Mouse (Mus musculus) forebrain, embryonic 13.5 days (tissue): Measurements from ENCODE around the gene Mtmr12. TPM values are rescaled to one million over a fixed set of nuclear protein-coding genes. Genes with fewer than 3 reads are reported as not detected.

ENCODE experiments used
- ATAC-seq: fragments of 200-750 bp; cut with Nextera tagmentation; 2 replicates; pipeline ENCODE4 v1.8.0; 2017
- H3K27ac ChIP-seq: fragments of 300-500 bp; sonication (generic); 2 replicates; pipeline ENCODE4 v1.5.1; 2015; ENCODE audit warnings: inconsistent platforms, mild to moderate bottlenecking, moderate library complexity
- H3K27me3 ChIP-seq: fragments of 300-500 bp; sonication (generic); 2 replicates; pipeline ENCODE4 v1.6.1; 2015; ENCODE audit warnings: mild to moderate bottlenecking, inconsistent platforms
- H3K36me3 ChIP-seq: fragments of 300-500 bp; sonication (generic); 2 replicates; pipeline ENCODE4 v1.6.1; 2015; ENCODE audit warnings: mild to moderate bottlenecking, inconsistent platforms; ENCODE audit not compliant: poor library complexity, severe bottlenecking
- H3K4me1 ChIP-seq: fragments of 300-500 bp; sonication (generic); 2 replicates; pipeline ENCODE4 v1.6.1; 2015; ENCODE audit warnings: inconsistent platforms
- H3K4me2 ChIP-seq: fragments of 300-500 bp; sonication (generic); 2 replicates; pipeline ENCODE4 v1.6.1; 2015; ENCODE audit warnings: inconsistent platforms, mild to moderate bottlenecking, moderate library complexity
- H3K4me3 ChIP-seq: fragments of 300-500 bp; sonication (generic); 2 replicates; pipeline ENCODE4 v1.5.1; 2015; ENCODE audit warnings: mild to moderate bottlenecking, inconsistent platforms
- H3K9ac ChIP-seq: fragments of 300-500 bp; sonication (generic); 2 replicates; pipeline ENCODE4 v1.6.1; 2015; ENCODE audit warnings: mild to moderate bottlenecking, inconsistent platforms
- H3K9me3 ChIP-seq: fragments of 300-500 bp; sonication (generic); replicated peaks from 2 replicates; pipeline ENCODE4 v1.6.1; 2016; ENCODE audit warnings: inconsistent platforms
- WGBS: fragments of 180-500 bp; shearing (Covaris S2); methylation state at CpG from one replicate; pipeline ENCODE4 v1.1.7; 2015; 5-methylcytosine and 5-hydroxymethylcytosine counted together
- polyA plus RNA-seq: library from polyadenylated mRNA; unstranded; fragments of >200 nt; fragmentation: Nextera tagmentation; extraction: Ambion mirVana; gene quantifications from 2 replicates; pipeline ENCODE4 v1.2.1, GENCODE M21; 2015

The Mtmr12 gene
- polyA plus RNA-seq, 1 experiment from 2014 or later: 10.3 TPM

- no peak overlapping the region for H3K4me2 ChIP-seq
- H3K36me3 ChIP-seq: peaks cover 16% of the 10 kb centered on the region
- no peaks in the 10 kb centered on the region for H3K9me3 ChIP-seq
- ATAC-seq: no peak
- H3K9ac ChIP-seq: no peak overlapping the region
- no peaks in the 10 kb centered on the region for H3K27me3 ChIP-seq
- 0 out of 2 replicates have a peak, but pooled peaks cover 5% of the 10 kb centered on the region for H3K4me1 ChIP-seq
- no peak overlapping the region for H3K4me3 ChIP-seq
- WGBS: 59% methylated on average over 10 of the region's 10 CpGs
- H3K27ac ChIP-seq: no peak overlapping the region
Observed at GRCm38 (mm10) chr15:12229603-12230242, 24.9 kb downstream of the Mtmr12 start.

- no peaks in the 10 kb centered on the region for H3K9me3 ChIP-seq
- 54% methylated on average over 12 of the region's 12 CpGs for WGBS
- H3K27me3 ChIP-seq: no peaks in the 10 kb centered on the region
- peaks cover 16% of the 10 kb centered on the region for H3K36me3 ChIP-seq
- H3K4me2 ChIP-seq: no peak overlapping the region
- no peak overlapping the region for H3K27ac ChIP-seq
- peak; percentile 26; the same call in 1 of the 2 replicates for ATAC-seq
- H3K9ac ChIP-seq: no peak overlapping the region
- H3K4me1 ChIP-seq: 0 out of 2 replicates have a peak, but pooled peaks cover 5% of the 10 kb centered on the region
- H3K4me3 ChIP-seq: no peak overlapping the region
Observed at GRCm38 (mm10) chr15:12230243-12230935, 25.6 kb downstream of the Mtmr12 start.

GRCm38 (mm10) chr15:12231462-12231861 lies 26.6 kb downstream of the Mtmr12 start:
- no peaks in the 10 kb centered on the region for H3K9me3 ChIP-seq
- ATAC-seq: no peak
- H3K27me3 ChIP-seq: no peaks in the 10 kb centered on the region
- 85% methylated on average over 6 of the region's 6 CpGs for WGBS
- no peak overlapping the region for H3K4me2 ChIP-seq
- H3K4me3 ChIP-seq: no peak overlapping the region
- peaks cover 22% of the 10 kb centered on the region for H3K36me3 ChIP-seq
- no peak overlapping the region for H3K9ac ChIP-seq
- no peak overlapping the region for H3K27ac ChIP-seq
- H3K4me1 ChIP-seq: 0 out of 2 replicates have a peak, but pooled peaks cover 5% of the 10 kb centered on the region

- H3K4me3 ChIP-seq: no peak overlapping the region
- no peak for ATAC-seq
- H3K27me3 ChIP-seq: no peaks in the 10 kb centered on the region
- 89% methylated on average over 11 of the region's 11 CpGs for WGBS
- H3K4me2 ChIP-seq: no peak overlapping the region
- no peak overlapping the region for H3K27ac ChIP-seq
- H3K9ac ChIP-seq: 0 out of 2 replicates have a peak overlapping the region, but pooled peaks have one; percentile 12
- no peaks in the 10 kb centered on the region for H3K9me3 ChIP-seq
- peaks cover 30% of the 10 kb centered on the region for H3K36me3 ChIP-seq
- 0 out of 2 replicates have a peak, but pooled peaks cover 5% of the 10 kb centered on the region for H3K4me1 ChIP-seq
Observed at GRCm38 (mm10) chr15:12232429-12232828, 27.6 kb downstream of the Mtmr12 start.

- no peak overlapping the region for H3K27ac ChIP-seq
- H3K9me3 ChIP-seq: no peaks in the 10 kb centered on the region
- no peak overlapping the region for H3K4me3 ChIP-seq
- no peak overlapping the region for H3K9ac ChIP-seq
- H3K27me3 ChIP-seq: no peaks in the 10 kb centered on the region
- 91% methylated on average over 4 of the region's 4 CpGs for WGBS
- no peak for ATAC-seq
- H3K4me1 ChIP-seq: 0 out of 2 replicates have a peak, but pooled peaks cover 5% of the 10 kb centered on the region
- no peak overlapping the region for H3K4me2 ChIP-seq
- H3K36me3 ChIP-seq: peaks cover 36% of the 10 kb centered on the region
Observed at GRCm38 (mm10) chr15:12233021-12233420, 28.2 kb downstream of the Mtmr12 start.

- H3K4me3 ChIP-seq: no peak overlapping the region
- H3K4me2 ChIP-seq: no peak overlapping the region
- H3K27me3 ChIP-seq: no peaks in the 10 kb centered on the region
- H3K9me3 ChIP-seq: no peaks in the 10 kb centered on the region
- no peak for ATAC-seq
- H3K27ac ChIP-seq: no peak overlapping the region
- H3K36me3 ChIP-seq: peaks cover 56% of the 10 kb centered on the region
- H3K4me1 ChIP-seq: 0 out of 2 replicates have a peak, but pooled peaks cover under 1% of the 10 kb centered on the region
- 21% methylated on average over 1 of the region's 1 CpGs for WGBS
- H3K9ac ChIP-seq: no peak overlapping the region
Observed at GRCm38 (mm10) chr15:12235559-12235958, 30.7 kb downstream of the Mtmr12 start.

- Histone ChIP-seq H3K27ac (no peak overlapping the region), H3K9ac (no peak overlapping the region), H3K4me3 (no peak overlapping the region), H3K4me2 (no peak overlapping the region), H3K4me1 (no peaks in the 10 kb centered on the region), H3K9me3 (no peaks in the 10 kb centered on the region), H3K27me3 (no peaks in the 10 kb centered on the region), H3K36me3 (peaks cover 59% of the 10 kb centered on the region)
- WGBS: 21% methylated on average over 4 of the region's 4 CpGs
- ATAC-seq: no peak
Observed at GRCm38 (mm10) chr15:12235983-12236382, 31.2 kb downstream of the Mtmr12 start.

GRCm38 (mm10) chr15:12236961-12237360 lies 32.1 kb downstream of the Mtmr12 start:
- peaks cover 59% of the 10 kb centered on the region for H3K36me3 ChIP-seq

GRCm38 (mm10) chr15:12237539-12237938 lies 32.7 kb downstream of the Mtmr12 start:
- Histone ChIP-seq H3K27ac (no peak overlapping the region), H3K4me3 (no peak overlapping the region), H3K4me1 (no peaks in the 10 kb centered on the region), H3K9me3 (no peaks in the 10 kb centered on the region), H3K36me3 (peaks cover 58% of the 10 kb centered on the region), H3K4me2 (no peak overlapping the region), H3K9ac (no peak overlapping the region), H3K27me3 (no peaks in the 10 kb centered on the region)
- 92% methylated on average over 4 of the region's 4 CpGs for WGBS
- ATAC-seq: no peak

More at GRCm38 (mm10) chr15:12236961-12237360, 32.1 kb downstream of the Mtmr12 start:
- no peak overlapping the region for H3K27ac ChIP-seq
- no peaks in the 10 kb centered on the region for H3K4me1 ChIP-seq
- no peak overlapping the region for H3K4me2 ChIP-seq
- WGBS: 88% methylated on average over 2 of the region's 2 CpGs
- ATAC-seq: no peak
- no peaks in the 10 kb centered on the region for H3K9me3 ChIP-seq
- H3K27me3 ChIP-seq: no peaks in the 10 kb centered on the region
- no peak overlapping the region for H3K9ac ChIP-seq
- no peak overlapping the region for H3K4me3 ChIP-seq

GRCm38 (mm10) chr15:12238337-12238736 lies 33.5 kb downstream of the Mtmr12 start:
- H3K27ac ChIP-seq: no peak overlapping the region

GRCm38 (mm10) chr15:12240705-12241328 lies 36.0 kb downstream of the Mtmr12 start:
- no peak overlapping the region for H3K4me3 ChIP-seq
- no peaks in the 10 kb centered on the region for H3K4me1 ChIP-seq
- peaks cover 58% of the 10 kb centered on the region for H3K36me3 ChIP-seq
- no peaks in the 10 kb centered on the region for H3K9me3 ChIP-seq
- no peaks in the 10 kb centered on the region for H3K27me3 ChIP-seq
- no peak overlapping the region for H3K4me2 ChIP-seq
- ATAC-seq: no peak
- no peak overlapping the region for H3K27ac ChIP-seq
- WGBS: 96% methylated on average over 3 of the region's 3 CpGs
- no peak overlapping the region for H3K9ac ChIP-seq

More at GRCm38 (mm10) chr15:12238337-12238736, 33.5 kb downstream of the Mtmr12 start:
- ATAC-seq: no peak
- Histone ChIP-seq H3K36me3 (peaks cover 50% of the 10 kb centered on the region), H3K4me1 (no peaks in the 10 kb centered on the region), H3K9me3 (no peaks in the 10 kb centered on the region), H3K4me2 (no peak overlapping the region), H3K27me3 (no peaks in the 10 kb centered on the region), H3K4me3 (no peak overlapping the region), H3K9ac (no peak overlapping the region)
- WGBS: 79% methylated on average over 6 of the region's 6 CpGs

- Histone ChIP-seq H3K4me1 (no peaks in the 10 kb centered on the region), H3K27ac (no peak overlapping the region), H3K27me3 (no peaks in the 10 kb centered on the region), H3K4me3 (no peak overlapping the region), H3K9ac (no peak overlapping the region), H3K9me3 (no peaks in the 10 kb centered on the region), H3K36me3 (peaks cover 40% of the 10 kb centered on the region), H3K4me2 (no peak overlapping the region)
- no peak for ATAC-seq
- WGBS: 88% methylated on average over 3 of the region's 3 CpGs
Observed at GRCm38 (mm10) chr15:12243792-12244191, 39.0 kb downstream of the Mtmr12 start.
